Mouse (Mus musculus) bone marrow macrophage, adult 2 months (primary cell): ENCODE results near the gene Cd9.

Source experiments
- CTCF ChIP-seq: IDR thresholded peaks from 2 replicates; pipeline ENCODE4 v1.5.1; 2012; ENCODE audit warnings: low read depth, mild to moderate bottlenecking, low read length, moderate library complexity
- POLR2A ChIP-seq: IDR thresholded peaks from 2 replicates; pipeline ENCODE4 v1.6.1; 2012; ENCODE audit warnings: mild to moderate bottlenecking, low read depth, low read length, borderline replicate concordance

DNA sequence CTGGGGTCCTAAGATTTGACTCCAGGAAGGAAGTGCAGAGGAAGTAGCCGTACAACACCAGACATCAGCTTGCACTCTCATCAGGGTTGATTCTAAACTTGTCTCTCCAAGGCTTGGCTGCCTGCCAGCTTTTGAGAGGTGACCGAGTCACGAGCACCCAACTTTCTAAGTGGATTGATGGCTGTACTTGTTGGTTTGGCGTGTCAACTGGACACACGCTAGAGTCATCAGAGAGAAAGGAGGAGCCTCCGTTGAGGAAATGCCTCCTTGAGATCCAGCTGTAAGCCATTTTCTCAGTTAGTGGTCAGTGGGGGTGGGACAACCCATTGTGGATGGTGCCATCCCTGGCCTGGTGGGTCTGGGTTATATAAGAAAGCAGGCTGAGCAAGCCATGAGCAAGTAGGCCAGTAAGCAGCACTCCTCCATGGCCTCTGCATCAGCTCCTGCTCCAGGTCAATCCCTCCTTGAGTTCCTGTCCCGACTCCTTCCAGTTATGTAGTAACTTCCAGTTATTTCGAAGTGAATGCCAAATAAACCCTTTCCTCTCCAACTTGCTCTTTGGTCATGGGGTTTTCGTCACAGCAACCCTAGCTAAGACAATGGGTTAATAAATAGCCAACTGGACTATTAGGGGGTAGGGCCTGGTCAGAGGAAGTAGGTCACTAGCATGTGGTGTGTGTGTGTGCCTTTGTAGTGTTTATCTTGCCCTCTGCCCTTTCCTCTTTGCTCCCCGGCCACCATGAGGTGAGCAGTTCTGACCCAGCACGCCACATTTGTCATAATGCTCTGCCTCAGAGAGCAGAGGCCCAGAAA lies 21.1 kb upstream of the Cd9 start:
- TF ChIP-seq CTCF: no peak
- TF ChIP-seq POLR2A: no peak
